Mouse (Mus musculus) liver, adult 2 months (tissue): Measurements from ENCODE around the gene Mthfd2.

Source experiments
- CTCF ChIP-seq: fragments of 200-500 bp; IDR thresholded peaks from 2 replicates; pipeline ENCODE4 v1.5.1; 2011; ENCODE audit warnings: low read depth, low read length, control low read depth
- POLR2A ChIP-seq: fragments of 200-500 bp; IDR thresholded peaks from 2 replicates; pipeline ENCODE4 v1.6.1; 2011; ENCODE audit warnings: low read length, control low read depth; ENCODE audit not compliant: insufficient read depth; ENCODE audit errors: extremely low read depth

GRCm38 (mm10) chr6:83268144-83269010, 57.3 kb downstream of the Mthfd2 start:
- TF ChIP-seq CTCF, result peak; percentile 85
- no peak for TF ChIP-seq POLR2A
